Mouse (Mus musculus): Measurements from ENCODE around the gene Samd7.
"Not testable (repeated sequence)": the region's sequence is repeated elsewhere in the genome, so short reads cannot be mapped to it uniquely, and the experiment has no call there.

Gene Samd7

GRCm38 (mm10) chr3:30746006-30746405 lies at the start of gene Samd7:
Samd7 (plus strand) TSS chr3:30746293.
- DNase-seq (ENCODE audit: low spot score in 2 of 2), result no peak

GRCm38 (mm10) chr3:30696346-30696745 lies 49.7 kb upstream of the Samd7 start:
- DNase-seq (ENCODE audit: low spot score in 2 of 2), result peak; percentile 2 to 25

GRCm38 (mm10) chr3:30697891-30698290 lies 48.2 kb upstream of the Samd7 start:
- no peak for DNase-seq (ENCODE audit: low spot score in 2 of 2)

- DNase-seq (ENCODE audit: low spot score in 2 of 2), result not testable (repeated sequence)
Measured at GRCm38 (mm10) chr3:30699711-30700505, 46.2 kb upstream of the Samd7 start, which contains the start of gene Lrrc31. Lrrc31 (minus strand) TSS chr3:30699843.

- no peak for DNase-seq (ENCODE audit: low spot score in 2 of 2)
Measured at GRCm38 (mm10) chr3:30705977-30706376, 40.1 kb upstream of the Samd7 start.

DNA sequence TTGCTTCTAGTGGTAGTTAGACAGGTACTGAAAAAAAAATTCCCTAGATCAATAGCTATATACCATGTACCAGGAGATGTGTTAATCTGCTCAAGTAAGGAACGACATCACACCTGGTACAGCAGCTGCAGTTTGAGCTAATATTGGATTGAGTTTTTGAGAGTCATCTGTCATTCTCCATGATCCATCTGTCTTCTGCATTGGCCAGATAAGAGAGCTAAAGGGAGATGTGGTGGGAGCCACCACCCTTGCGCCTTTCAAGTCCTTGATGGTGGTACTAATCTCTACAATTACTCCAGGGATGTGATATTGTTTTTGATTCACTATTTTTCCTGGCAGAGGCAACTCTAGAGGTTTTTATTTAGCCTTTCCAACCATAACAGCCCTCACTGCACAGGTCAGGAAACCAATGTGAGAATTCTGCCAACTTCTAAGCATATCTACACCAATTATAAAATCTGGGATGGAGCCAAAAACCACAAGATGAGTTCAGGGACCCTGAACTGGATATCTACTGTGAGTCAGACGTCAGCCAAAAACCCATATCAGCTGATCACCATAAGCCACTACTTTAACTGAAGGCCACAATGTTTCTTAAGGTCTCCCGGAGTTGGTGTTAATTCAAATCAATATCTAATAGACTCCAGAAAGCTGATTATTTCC lies 39.3 kb upstream of the Samd7 start:
- DNase-seq (ENCODE audit: low spot score in 2 of 2), result no peak

- no peak for DNase-seq (ENCODE audit: low spot score in 2 of 2)
Measured at GRCm38 (mm10) chr3:30710191-30710590, 35.9 kb upstream of the Samd7 start.

DNA sequence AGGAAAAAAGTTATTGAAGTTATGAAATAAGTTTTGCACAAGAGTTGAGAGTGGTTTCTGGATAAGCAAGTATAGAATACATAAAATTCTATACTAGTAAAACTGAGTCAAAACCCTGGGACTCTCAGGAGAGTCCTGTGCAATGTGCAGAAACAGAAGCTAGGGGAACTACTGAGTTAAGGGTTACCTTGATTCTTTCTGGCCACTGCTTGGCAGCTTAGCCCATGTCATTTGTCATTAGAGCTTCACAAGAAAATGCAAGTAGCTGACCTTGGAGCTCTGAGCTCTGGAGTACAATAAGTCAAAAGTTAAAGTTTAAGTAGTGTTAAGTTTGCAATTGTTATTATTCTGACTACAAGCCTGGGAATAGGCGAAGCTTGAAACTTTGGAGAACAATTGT lies 32.8 kb upstream of the Samd7 start:
- no peak for DNase-seq (ENCODE audit: low spot score in 2 of 2)

GRCm38 (mm10) chr3:30718649-30719048 lies 27.4 kb upstream of the Samd7 start:
- DNase-seq (ENCODE audit: low spot score in 2 of 2), result no peak

DNA sequence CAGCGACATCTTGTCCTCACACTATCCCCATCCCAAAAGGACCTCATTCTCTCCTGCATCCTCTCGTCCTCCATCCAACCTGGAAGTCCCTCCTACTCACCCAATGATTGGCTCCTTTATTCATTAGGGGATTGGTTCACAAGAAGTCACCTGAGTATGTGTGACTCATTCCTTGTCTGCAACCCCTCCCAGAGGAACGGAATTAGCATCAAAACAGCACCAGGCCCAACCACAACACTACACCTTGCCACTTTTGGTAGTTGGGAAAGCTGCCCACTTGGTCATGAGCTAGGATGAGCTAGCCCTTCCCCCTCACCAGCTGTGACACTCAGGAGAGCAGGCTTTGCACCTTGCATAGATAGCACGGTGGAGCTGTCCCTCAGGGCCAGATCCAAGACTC lies 24.1 kb upstream of the Samd7 start:
- DNase-seq (ENCODE audit: low spot score in 2 of 2), result no peak

- no peak for DNase-seq (ENCODE audit: low spot score in 2 of 2)
Measured at GRCm38 (mm10) chr3:30722461-30722860, 23.6 kb upstream of the Samd7 start.

GRCm38 (mm10) chr3:30723179-30723578 lies 22.9 kb upstream of the Samd7 start:
- no peak for DNase-seq (ENCODE audit: low spot score in 2 of 2)

- no peak for DNase-seq (ENCODE audit: low spot score in 2 of 2)
Measured at GRCm38 (mm10) chr3:30724105-30724824, 21.8 kb upstream of the Samd7 start.

DNA sequence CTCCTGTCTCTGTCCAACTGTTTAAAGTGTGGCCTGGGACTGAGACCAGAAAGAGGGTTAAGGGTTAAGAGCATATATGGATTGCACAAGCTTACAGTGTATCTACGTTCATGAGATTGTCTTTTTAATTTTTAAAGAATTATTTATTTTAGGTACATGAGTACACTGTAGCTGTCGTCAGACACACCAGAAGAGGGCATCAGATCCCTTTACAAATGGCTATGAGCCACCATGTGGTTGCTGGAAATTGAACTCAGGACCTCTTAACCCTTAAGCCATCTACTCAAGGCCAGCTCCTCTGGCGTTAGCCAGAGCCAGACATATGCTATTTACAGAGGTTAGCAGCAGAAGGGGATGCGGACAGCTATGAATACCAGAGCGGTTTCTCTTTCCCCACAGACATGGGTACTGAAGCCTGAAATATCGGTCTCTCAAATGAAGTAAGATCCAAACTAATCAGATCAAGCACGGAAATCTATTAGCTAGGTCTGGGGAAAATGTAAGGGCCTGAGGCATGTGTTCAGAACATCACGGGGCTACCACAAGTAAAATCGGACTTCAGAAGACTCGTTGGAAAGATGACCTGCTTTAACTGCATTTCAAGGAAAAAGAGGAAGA lies 21.1 kb upstream of the Samd7 start:
- DNase-seq (ENCODE audit: low spot score in 2 of 2), result no peak

DNA sequence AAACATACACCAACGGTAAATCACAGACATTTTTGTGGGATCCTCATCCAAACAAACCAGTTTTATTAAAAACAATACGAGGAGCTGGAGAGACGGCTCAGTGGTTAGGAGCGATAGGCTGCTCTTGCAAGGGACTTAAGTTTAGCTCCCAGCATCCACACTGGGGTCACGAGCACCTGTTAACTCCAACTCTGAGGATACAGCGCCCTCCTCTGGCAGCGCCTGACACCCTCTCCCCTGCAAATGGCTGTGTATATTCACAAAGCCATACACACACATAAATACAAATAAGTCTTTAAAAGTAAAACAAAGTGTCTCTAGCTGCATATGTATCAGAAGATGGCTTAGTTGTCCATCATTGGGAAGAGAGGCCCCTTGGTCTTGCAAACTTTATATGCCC lies 20.6 kb upstream of the Samd7 start:
- no peak for DNase-seq (ENCODE audit: low spot score in 2 of 2)

- DNase-seq (ENCODE audit: low spot score in 2 of 2), result no peak
Measured at GRCm38 (mm10) chr3:30727209-30727608, 18.9 kb upstream of the Samd7 start.

GRCm38 (mm10) chr3:30729046-30729445 lies 17.0 kb upstream of the Samd7 start:
- DNase-seq (ENCODE audit: low spot score in 2 of 2), result no peak

- no peak for DNase-seq (ENCODE audit: low spot score in 2 of 2)
Measured at GRCm38 (mm10) chr3:30736809-30737208, 9.3 kb upstream of the Samd7 start.

GRCm38 (mm10) chr3:30741306-30741705 lies 4.8 kb upstream of the Samd7 start:
- DNase-seq (ENCODE audit: low spot score in 2 of 2), result peak; percentile 2 to 8

DNA sequence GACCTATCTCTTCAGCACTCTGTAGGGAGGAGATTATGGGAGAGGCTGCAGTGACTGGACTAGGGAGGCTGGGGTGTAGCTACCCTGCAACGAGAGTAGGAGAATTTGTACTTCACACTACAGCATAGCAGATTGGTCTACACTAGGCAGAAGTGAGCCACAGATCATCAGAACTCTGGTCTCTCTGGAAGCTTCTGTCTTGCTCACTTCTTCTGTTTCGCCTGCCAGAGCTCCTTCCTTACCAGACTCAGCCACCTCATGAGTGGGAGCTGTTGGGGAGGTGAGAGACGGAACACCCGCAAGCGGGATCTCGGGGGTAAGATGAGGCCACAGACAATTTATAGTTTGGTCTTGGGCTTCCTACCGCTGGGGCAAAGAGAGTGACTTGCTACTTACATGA lies 3.2 kb upstream of the Samd7 start:
- no peak for DNase-seq (ENCODE audit: low spot score in 2 of 2)

GRCm38 (mm10) chr3:30748316-30748715 lies 2.2 kb downstream of the Samd7 start:
- DNase-seq (ENCODE audit: low spot score in 2 of 2), result no peak

GRCm38 (mm10) chr3:30754696-30755095 lies 8.6 kb downstream of the Samd7 start:
- no peak for DNase-seq (ENCODE audit: low spot score in 2 of 2)
